Mouse (Mus musculus): ENCODE data around the gene Prps1l3.
"Not testable (repeated sequence)": the region's sequence is repeated elsewhere in the genome, so short reads cannot be mapped to it uniquely, and the experiment has no call there.

Prps1l3 gene

GRCm38 (mm10) chr12:57230192-57230706, at the start of gene Prps1l3, which contains the start of gene Mipol1:
Gene Prps1l3, plus strand, starts transcription at chr12:57230412.
Gene Mipol1, plus strand, starts transcription at chr12:57230427.
- DNase-seq (ENCODE audit: low spot score), result peak; percentile 94

DNA sequence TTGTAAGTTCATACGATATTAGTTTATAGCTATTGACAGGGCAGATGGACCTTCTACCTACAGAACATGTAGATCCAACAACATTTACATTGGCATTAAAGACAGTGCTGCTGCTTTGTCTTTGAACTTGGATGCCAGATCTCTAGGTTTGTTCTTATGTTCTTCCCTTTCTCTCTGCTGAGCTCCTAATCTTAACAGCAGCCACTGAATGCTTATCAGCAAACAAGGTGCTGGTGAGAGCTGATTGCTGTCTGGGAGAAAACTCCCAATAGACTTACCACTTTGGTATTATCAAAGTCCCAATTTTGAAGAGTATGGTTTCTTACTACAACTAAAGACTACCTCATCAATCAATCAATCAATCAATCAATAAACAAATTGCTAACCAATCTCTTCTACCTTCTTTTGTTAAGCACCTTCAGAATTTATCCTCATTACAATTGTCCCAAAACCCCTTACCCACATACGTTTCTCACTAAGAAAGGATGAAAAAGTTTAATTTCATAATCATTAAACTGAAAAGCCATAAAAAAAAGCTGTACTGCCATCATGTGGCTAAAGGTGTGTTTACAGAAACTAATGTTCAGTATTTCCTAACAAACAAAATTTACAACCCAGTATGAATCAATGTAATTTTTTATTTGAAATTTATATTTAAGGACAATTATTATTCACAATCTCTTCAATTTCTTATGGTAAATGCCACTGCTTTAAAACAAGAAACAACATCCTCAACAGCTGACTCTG, 45.6 kb upstream of the Prps1l3 start:
- DNase-seq (ENCODE audit: low spot score), result no peak

DNA sequence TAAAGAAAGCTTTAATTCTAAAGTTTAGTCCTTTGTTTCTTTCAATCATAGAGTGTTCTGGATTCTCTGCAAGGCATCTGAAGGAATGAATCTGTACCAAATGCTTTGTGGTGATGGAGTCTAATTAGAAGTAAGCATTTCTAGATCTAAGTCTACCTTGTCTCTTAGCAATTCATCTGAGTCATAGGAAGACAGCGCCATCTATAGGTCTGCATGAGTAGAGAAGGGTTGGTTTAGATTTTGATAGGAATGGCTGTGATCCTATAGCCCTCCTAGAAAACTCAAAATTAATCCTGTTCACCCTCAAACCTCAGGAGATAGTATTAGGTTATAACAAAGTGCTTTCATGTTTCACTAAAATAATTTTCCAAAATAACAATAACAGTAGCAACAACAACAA, 44.7 kb upstream of the Prps1l3 start:
- peak; percentile 71 for DNase-seq (ENCODE audit: low spot score)

GRCm38 (mm10) chr12:57186126-57186525, 44.1 kb upstream of the Prps1l3 start:
- no peak for DNase-seq (ENCODE audit: low spot score)

DNA sequence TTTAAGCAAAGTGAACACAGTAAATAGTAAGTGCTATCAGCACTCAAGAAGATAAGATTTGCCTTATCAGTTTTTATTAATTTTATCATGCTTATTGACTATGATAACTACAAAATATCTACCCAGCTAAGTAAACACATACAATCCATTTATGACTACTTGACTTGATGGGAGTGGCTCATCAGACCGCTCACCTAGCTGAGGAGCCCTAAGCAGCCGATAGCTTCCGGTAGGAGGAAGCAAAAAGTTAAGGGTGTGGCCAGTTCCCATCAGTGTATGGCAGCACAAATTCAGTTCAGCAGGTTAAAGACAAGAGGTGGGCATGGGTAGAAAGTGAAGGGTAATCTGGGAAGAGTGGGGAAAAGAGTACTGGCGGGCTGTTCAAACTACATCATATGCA, 43.2 kb upstream of the Prps1l3 start:
- no peak for DNase-seq (ENCODE audit: low spot score)

DNA sequence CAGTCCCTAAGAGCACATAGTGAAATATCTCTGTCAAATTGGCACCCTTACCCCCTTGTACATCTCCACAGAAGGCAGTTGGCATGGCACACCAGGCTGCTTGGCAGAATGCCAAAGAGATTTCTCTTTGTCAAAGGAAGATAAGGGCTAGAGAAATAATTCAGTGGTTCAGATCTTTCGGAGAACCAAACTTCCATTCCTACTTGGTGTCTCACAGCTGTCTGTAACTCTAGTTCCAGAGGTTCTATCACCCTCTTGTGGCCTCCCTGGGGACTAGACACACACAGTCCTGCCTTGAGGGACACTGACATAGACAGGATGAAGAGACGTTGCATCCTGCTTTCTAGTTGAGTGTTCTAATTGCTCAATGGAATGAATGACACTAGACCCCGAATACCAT, 35.6 kb upstream of the Prps1l3 start:
- peak; percentile 60 for DNase-seq (ENCODE audit: low spot score)

DNA sequence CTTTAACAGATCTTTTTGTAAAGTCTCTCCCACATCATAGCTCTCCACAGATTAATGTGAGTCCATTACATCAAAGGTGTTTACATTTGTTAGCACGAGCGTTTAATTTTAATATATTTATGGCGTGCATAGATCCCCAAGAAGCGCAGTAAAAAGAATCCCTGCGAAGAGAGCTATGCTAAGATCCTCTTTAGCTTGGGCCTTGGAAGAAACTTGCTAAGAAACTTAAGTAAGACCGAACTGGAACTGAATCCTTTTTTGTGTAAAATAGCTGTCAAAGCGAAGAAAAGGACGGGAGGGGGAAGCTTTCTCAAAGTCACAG, 34.0 kb upstream of the Prps1l3 start:
- DNase-seq (ENCODE audit: low spot score), result no peak

DNA sequence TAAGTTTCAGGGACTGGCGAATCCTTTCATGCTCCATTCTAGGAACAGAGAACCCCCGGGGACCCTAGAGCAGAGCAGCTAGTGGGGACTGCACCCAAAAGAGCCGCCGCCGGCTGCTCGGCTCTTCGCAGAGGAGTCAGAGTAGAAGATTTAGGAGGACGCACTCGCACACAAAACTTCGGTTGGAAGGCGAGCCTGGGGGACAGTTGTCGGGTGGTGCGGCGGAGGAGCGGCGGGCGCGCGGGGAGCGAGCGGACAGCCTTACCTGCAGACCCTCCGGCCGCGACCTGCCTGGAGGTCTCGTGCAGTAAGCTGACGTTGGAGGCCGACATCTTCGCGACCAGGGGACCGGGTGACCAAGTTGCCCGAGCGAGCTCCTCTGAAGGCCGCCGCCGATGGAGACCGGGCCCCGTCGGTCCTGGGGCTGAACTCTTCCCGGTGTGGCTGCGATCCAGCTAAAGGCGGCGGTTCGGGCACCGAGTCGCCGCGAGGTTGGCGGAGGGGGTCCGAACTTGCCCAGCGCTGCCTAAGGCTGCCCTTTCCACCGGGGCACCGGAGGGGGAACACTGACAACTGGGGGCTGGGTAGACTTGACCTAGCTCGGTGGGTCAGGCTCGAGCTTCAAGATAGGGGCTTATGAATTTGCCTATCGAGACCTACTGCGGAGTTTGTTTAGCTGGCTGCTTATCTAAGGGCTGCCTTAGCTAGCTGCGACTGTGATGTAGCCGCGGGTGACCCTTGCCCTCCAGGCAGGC, 33.4 kb upstream of the Prps1l3 start:
- DNase-seq (ENCODE audit: low spot score), result peak; percentile 75

GRCm38 (mm10) chr12:57197363-57198026, 32.7 kb upstream of the Prps1l3 start, which contains the start of gene Slc25a21:
Gene Slc25a21, minus strand, starts transcription at chr12:57197472.
- peak; percentile 18 for DNase-seq (ENCODE audit: low spot score)

- no peak for DNase-seq (ENCODE audit: low spot score)
These were observed 31.9 kb upstream of the Prps1l3 start for GRCm38 (mm10) chr12:57198269-57198668.

GRCm38 (mm10) chr12:57199427-57199826, 30.8 kb upstream of the Prps1l3 start:
- no peak for DNase-seq (ENCODE audit: low spot score)

DNA sequence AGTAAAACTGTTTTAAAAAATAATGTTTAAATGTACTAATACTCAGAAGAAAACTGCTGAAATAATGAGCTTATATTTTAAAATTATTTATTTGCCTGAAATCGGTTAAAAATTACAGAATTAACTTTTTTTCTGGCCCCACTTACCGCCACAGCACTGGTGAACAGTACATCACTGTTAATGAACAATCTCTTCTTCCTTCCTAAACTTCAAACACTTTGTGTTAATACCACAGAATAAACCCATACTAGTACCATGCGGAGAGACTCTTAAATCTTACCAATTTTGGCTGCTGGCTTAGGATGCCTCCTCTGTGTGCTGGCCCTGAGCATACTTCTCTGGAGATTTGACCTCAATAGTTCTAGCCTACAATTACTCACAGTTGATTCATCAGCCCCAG, 28.3 kb upstream of the Prps1l3 start:
- no peak for DNase-seq (ENCODE audit: low spot score)

GRCm38 (mm10) chr12:57204276-57204851, 25.8 kb upstream of the Prps1l3 start:
- no peak for DNase-seq (ENCODE audit: low spot score)

- peak; percentile 74 for DNase-seq (ENCODE audit: low spot score)
These were observed 18.6 kb upstream of the Prps1l3 start for GRCm38 (mm10) chr12:57211353-57212311.

GRCm38 (mm10) chr12:57212463-57212862, 17.7 kb upstream of the Prps1l3 start:
- not testable (repeated sequence) for DNase-seq (ENCODE audit: low spot score)

- DNase-seq (ENCODE audit: low spot score), result no peak
These were observed 3.8 kb upstream of the Prps1l3 start for GRCm38 (mm10) chr12:57226411-57226810.

DNA sequence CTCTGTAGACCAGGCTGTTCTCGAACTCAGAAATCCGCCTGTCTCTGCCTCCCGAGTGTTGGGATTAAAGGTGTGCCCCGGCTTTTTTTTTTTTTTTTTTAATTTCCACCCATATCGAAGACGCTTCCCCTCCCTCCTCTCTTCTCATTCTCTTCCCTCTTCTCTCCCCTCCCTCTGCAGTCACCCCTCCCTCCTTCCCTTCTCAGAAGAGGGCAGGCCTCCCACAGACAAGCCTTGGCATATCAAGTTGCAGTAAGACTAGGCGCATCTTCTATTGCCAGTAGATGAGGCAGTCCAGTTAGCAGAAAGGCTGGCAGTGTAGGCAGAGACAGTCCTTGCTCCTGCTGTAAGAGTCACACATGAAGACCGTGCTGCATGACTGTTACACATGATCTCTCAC, 2.4 kb upstream of the Prps1l3 start:
- DNase-seq (ENCODE audit: low spot score), result no peak

DNA sequence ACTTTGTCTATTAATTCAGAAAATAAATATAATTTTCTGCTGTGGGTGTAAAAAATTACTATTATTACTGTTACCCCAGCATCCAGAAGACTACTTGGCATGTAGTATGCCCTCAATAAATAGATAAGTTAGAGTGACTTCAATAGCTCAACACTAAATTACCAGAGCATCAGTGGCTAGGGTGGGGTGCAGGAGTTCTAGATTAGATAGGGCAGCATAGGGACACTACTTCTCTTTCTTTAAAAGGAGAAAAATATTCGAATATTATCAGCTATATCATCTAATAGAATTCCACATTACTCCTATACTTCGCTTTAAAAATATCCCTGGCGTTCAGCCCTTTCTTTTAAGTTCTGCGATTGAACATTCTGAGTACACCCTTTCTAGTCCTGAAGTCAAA, 509 bp upstream of the Prps1l3 start:
- no peak for DNase-seq (ENCODE audit: low spot score)

- peak; percentile 52 for DNase-seq (ENCODE audit: low spot score)
These were observed 1.1 kb downstream of the Prps1l3 start for GRCm38 (mm10) chr12:57231085-57231875.

DNA sequence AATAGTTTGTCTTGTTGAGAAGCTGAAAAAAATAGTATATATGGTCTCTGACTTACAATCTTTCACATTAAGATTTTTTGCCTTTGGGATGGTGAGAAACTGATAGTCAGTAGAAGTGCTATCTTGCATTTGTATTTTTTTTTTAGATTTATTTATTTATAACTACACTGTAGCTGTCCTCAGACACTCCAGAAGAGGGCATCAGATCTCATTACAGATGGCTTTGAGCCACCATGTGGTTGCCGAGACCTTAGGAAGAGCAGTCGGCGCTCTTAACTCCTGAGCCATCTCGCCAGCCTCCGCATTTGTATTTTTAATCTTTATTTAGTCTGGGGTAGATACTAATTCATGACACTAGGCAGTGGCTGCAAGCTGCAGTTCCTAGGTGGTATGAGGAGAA, 3.2 kb downstream of the Prps1l3 start:
- DNase-seq (ENCODE audit: low spot score), result no peak
